Mouse (Mus musculus): ENCODE results near the gene Snrpb2. TPM values are rescaled to one million over a fixed set of nuclear protein-coding genes. Genes with fewer than 3 reads are reported as not detected.

The Snrpb2 gene
- polyA plus RNA-seq, 1 experiment from 2014 or later: 30.4 TPM

- no peak for DNase-seq
- no peak overlapping the region for H3K4me3 ChIP-seq (ENCODE audit: low read depth, low read length)
- H3K27ac ChIP-seq (ENCODE audit: low read depth): no peak overlapping the region
- WGBS (ENCODE audit: insufficient replicate concordance): 63% methylated on average over 3 of the region's 3 CpGs
- H3K4me1 ChIP-seq (ENCODE audit: insufficient read depth): no peaks in the 10 kb centered on the region
- H3K27me3 ChIP-seq (ENCODE audit: insufficient read depth, low read length): no peaks in the 10 kb centered on the region
- no peak for ATAC-seq
- no peaks in the 10 kb centered on the region for H3K36me3 ChIP-seq (replicated peaks; ENCODE audit: insufficient read depth, low read length)
- TF ChIP-seq EP300 (IDR thresholded peaks at IDR 0.05; ENCODE audit: low read depth): no peak
- TF ChIP-seq CTCF (IDR thresholded peaks at IDR 0.05; ENCODE audit: low read depth): no peak
- no peak overlapping the region for H3K9ac ChIP-seq (replicated peaks)
- no peaks in the 10 kb centered on the region for H3K9me3 ChIP-seq (ENCODE audit: low read length)
- no peak overlapping the region for H3K4me2 ChIP-seq (ENCODE audit: low read depth, low read length)
These were observed 54.6 kb downstream of the Snrpb2 start for GRCm38 (mm10) chr2:143117453-143117852.

DNA sequence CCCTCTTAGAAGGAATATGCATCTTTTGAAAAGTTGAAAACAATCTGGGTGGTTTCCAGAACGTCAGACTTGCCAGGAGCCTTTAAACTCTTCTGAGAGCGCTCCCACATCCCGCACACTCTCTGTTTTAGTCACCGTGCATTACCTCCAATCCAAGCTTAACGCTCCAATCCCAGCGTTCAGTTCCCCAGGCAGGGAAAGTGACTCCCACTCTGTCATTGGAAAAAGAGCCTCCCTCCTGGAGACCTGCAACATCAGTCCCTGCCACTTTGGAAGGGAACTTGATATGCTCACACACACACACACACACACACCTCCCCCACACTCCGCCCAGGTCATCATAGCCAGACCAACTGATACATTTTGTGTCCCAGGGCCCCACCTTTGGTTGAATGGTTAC lies 55.4 kb downstream of the Snrpb2 start:
- ATAC-seq (no peak), DNase-seq (no peak)
- Histone ChIP-seq H3K4me3 (ENCODE audit: low read depth, low read length) (no peak overlapping the region), H3K4me2 (ENCODE audit: low read depth, low read length) (no peak overlapping the region), H3K9me3 (ENCODE audit: low read length) (no peaks in the 10 kb centered on the region), H3K36me3 (replicated peaks; ENCODE audit: insufficient read depth, low read length) (no peaks in the 10 kb centered on the region), H3K9ac (replicated peaks) (no peak overlapping the region), H3K27ac (ENCODE audit: low read depth) (no peak overlapping the region), H3K4me1 (ENCODE audit: insufficient read depth) (no peaks in the 10 kb centered on the region), H3K27me3 (ENCODE audit: insufficient read depth, low read length) (no peaks in the 10 kb centered on the region)
- TF ChIP-seq CTCF (IDR thresholded peaks at IDR 0.05; ENCODE audit: low read depth) (no peak), EP300 (IDR thresholded peaks at IDR 0.05; ENCODE audit: low read depth) (no peak)
- 73% methylated on average over 7 of the region's 7 CpGs for WGBS (ENCODE audit: insufficient replicate concordance)

Other genes starting within 250 kb of the Snrpb2 start
- 3.5 and 3.9 TPM in 2 replicates for gene Kif16b, start 161.5 kb upstream of the Snrpb2 start, polyA plus RNA-seq (2015; fragmentation: Nextera tagmentation; extraction: Ambion mirVana)
- gene Otor, start 15.4 kb downstream of the Snrpb2 start, polyA plus RNA-seq (2015; fragmentation: Nextera tagmentation; extraction: Ambion mirVana): not detected in 2 replicates